Mouse (Mus musculus) gonadal fat pad, adult 2 months (tissue): ENCODE measurements around the gene 3110082I17Rik. TPM values are rescaled to one million over a fixed set of nuclear protein-coding genes. Genes with fewer than 3 reads are reported as not detected.

Experiments
- DNase-seq: peaks from one replicate; pipeline ENCODE4 v3.0.0-alpha.2; 2012; ENCODE audit warnings: low read depth
- polyA plus RNA-seq: library from polyadenylated mRNA; depleted of rRNA; stranded (reverse); fragments of >200 nt; gene quantifications from 2 replicates; pipeline ENCODE4 v1.2.3, GENCODE M21; 2012

3110082I17Rik gene
- polyA plus RNA-seq, 1 experiment = 13.1 TPM

DNA sequence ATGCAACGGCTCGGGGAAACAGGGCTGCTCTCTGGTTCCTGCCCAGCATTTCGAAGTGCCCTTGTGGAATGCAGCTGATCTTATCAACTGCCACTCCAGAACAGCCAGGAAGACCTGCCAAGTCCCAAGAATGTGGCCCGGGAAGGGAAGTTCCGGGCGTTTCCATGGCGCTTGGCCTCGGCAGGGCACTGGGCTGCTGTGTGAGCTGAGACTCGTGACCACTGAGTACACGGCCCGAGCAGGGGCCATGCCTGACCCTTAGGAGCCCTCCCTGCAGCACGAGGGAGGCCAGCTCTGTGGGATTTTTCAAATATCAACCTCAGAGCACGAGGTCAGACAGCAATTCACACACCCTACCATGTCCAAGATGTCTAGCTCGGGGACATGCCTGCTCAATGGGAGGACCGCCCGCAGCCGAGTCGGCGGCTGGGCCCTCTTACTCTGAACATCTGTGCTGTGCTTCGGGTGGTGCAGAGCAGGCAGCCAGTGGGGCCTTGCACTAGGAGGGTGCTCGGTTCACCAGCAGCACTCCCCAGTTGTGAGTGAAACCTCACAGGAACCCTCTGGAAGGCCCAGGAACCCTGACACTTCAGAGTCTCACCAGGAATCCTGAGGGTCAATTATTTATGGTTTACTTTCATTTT lies 81.2 kb downstream of the 3110082I17Rik start:
- DNase-seq = no peak

DNA sequence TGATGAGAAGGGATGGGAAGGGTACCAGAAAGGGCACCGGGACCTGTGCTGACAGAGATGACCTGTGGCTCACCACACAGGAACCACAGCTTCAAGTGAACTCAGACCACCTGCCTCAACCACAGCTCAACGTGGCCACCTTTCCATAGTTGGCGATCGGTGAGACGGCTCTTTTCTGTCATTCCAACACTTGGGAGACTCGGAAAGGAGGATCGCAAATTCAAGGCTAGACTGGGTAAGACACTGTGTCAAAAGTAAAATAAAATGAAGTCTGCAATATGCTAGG lies 82.1 kb downstream of the 3110082I17Rik start:
- no peak for DNase-seq

DNA sequence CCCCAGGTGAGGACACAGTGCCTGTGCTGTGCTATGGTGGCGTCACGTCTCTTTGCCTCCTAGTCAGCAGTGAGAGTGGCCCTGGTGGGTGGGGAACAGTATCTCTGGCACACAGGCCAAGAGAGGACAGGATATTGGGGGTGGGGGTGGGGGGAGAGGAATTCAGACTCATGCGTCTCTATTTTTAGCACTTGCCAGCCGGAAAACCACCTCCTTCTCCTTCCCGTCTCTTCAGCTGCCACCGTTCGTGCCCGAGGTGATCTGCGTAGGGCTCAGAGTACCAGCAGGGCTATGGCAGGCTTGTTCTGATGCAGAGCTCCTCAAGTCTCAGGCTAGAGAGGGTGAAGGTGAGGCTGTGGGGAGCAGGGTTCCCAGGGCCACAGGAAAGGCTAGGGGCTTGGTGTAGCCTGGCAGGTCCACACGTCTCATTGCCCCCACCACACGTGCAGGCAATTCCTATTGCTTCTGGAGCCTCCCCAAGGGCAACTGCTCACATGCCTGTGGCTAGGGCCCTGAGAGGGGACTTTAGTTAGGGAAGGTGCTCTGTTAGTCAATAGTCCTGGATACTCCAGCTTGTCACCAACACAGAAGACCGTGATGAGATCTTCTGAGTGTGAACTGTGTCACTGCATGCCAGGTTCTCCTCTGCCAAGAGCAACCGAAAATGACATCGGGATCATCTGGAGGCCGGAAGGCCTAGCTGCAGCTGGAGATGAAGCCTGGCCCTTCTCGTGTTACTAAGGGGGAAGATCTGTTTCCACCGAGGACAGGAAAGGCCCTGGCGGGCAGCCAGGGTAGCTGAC lies 82.7 kb downstream of the 3110082I17Rik start, which contains the start of gene Gpr146:
Gene Gpr146, plus strand, starts transcription at position 230 of the 803 bp plus-strand sequence.
- DNase-seq = no peak

DNA sequence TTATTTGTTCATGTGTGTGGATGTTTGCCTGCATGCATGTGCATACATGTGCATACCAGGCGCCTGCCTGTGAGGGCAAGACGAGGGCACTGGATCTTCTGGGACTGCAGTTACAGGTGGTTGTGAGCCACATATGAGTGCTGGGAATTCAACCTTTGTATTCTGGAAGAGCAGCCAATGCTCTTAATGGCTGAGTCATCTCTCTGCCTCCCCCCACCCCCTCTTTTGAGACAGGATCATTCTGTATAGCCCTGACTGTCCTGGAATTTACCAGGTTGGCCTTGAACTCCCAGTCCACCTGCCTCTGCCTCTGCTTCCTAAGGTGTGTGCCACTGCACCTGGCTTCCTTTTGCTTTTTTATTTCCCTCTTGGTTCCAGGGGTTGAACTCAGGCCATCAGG lies 85.5 kb downstream of the 3110082I17Rik start:
- DNase-seq = no peak

DNA sequence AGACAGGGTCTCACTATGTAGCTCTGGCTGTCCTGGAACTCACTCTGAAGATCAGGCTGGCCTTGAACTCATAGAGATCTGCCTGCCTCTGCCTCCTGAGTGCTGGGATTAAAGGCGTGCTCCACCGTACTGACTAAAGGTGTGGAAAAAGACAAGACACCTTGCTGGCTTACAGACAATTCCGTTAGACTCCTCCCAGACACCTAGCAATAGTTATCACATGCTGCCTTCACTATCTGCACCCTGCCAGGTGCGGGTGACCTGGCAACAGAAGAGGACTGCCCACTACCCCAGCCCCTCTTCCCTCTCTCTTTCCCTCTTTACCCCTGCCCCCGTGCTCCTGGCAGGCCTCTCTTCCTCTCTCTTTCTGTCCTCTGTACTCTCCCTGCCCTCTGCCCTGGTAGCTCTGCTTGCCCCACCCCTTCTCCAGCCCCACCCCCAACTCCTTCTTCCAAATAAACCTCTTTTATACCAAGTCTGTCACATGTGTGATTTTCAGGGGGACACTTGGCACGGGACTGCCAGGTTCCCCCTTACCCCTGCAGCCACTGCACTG lies 86.4 kb downstream of the 3110082I17Rik start:
- DNase-seq = no peak

DNA sequence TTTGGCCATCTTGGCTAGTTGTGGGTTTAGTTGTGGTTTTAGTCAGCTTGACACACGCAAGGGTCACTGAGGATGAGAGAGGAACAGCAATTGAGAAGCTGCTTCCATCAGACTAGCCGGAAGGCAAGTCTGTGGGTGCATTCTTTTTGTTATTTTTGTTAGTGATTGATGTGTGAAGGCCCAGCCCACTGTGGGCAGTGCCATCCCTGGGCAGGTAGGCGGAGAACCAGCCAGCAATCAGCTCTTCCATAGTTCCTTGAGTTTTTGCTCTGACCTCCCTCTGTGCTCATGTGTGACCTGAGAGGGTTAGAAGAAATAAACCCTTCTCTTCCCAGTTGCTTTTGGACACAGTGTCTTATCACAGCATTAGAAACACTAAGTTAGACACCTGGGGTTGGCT lies 87.2 kb downstream of the 3110082I17Rik start:
- DNase-seq = no peak

DNA sequence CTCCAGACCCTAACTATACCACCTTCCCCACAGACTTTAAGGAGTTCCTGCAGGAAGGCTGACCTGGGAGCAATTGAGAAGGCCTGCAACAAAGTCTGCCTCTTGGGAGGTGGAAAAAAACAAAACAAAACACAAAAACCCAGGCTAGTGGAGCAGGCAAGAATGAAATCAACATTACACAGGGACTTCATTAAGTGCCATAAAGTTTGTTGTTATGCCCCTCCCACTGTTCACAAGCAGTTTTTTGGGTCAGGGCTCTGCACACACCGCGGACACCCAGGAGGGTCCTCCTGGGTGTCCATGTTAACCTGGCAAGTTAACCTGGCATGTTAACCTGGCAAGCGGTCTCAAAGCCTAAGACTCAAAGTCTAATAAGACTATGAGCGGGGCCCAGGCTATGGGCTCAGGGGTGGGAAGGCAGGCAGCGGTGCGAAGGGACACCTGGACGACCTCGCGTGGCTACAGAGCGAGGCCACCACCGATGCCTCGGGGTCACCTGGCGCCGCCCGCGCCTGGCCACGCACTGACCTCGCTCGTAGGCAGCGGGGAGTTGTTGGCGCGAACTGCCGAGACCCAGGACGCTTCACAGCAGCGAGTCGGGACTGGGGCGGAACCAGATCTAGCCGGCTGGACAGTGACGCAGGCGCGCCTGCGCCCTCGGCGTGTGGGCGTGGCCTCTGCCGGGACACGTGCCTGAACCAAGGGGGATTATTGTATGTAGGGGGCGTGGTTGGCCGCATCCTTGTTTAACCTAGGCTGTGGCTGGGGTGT lies 88.5 kb downstream of the 3110082I17Rik start:
- no peak for DNase-seq

DNA sequence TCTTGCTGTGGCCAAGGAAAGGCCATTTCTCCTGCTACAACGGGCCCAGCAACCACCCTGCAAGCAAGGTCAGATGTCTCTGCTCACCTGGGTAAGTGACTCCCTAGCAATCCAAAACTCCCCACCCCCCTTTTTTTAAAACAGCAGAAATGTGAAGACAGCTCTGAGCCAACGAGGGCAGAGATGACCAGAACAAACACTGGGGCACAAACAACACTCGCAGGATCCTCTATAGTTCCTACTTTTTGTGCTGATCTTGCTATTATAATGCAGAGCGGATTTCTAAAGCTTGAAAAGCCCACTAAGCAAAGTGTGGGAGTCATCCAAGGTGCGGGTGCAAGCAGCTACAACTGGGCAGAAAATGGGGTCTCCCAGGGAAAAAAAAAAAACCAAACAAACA lies 89.2 kb downstream of the 3110082I17Rik start:
- no peak for DNase-seq

DNA sequence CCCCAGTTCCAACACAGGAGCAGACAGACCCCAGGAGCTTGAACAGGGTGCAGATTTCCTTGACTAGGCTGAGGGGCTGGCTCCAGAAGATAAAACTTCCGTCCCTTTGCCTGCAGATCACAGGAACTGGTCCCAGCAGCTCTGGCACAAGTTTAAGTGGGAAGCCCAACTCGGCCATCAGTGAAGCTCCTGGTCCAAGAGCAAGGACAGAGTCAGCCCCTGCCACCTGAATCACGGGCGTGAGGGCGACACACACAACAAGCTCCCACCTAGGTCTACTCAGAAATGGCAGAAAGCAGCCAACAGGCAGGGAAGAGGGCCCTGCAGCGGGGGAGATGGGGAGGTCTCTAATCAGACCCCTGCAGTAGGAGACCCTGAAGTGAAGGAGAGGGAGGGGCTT lies 90.0 kb downstream of the 3110082I17Rik start:
- no peak for DNase-seq

DNA sequence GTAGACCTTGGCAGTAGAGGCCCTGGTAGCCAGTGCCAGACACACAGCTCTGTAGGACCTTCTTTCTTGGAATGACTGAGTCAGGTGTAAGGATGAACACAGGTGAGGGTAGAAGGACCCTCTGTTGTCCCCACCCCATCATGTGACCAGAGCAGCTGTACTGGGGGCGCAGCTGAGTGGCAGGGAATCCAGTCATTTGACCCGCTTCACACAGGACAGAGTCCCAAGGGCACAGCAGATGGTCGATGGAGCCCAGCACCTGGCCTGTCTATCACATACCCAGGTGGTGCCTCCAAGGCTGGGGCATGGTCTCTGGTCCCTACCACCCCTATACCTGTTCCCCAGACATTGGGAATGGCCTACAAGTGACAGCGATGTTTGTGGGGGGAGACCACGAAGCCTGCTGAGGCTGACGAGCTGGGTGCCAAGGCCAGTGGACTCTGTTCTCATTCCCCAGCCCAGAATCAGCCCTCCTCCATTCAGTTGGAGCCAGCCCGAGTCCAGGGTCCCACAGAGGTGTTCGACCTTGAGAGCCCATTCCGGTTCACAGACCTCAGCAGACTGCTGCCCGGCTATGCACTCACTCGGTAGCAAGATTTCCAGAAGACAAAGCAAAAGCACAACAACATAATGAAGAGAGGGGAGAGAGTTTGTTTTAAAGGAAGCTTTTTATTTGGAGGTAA lies 91.5 kb downstream of the 3110082I17Rik start:
- no peak for DNase-seq

DNA sequence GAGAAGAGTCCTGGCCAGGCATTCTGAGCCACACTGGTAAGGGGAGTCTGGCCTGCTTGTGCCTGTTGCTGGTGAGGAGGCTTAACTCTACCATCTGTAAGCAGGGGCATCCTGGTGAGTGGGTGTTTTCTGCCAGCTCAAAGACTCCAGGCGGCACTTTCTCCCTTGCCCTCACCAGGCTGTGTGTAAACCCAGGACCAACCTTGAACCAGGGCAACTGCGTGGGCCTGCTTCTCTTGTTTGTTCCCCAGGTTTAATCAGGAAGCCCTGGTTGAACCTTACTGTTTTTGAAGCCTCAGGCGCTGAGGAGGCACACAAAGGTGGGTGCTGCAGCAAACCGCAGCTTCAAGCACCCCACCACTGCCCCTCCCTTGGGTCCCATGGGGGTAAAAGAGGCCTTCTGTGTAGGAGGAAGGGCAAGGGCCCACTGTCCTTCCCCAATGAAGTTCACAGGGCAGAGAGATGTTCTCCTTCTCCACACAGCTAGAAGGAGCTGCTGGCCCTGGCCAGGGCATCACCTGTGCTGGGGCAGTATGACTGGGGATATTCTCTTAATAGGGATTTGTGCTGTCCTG lies 92.4 kb downstream of the 3110082I17Rik start:
- no peak for DNase-seq

DNA sequence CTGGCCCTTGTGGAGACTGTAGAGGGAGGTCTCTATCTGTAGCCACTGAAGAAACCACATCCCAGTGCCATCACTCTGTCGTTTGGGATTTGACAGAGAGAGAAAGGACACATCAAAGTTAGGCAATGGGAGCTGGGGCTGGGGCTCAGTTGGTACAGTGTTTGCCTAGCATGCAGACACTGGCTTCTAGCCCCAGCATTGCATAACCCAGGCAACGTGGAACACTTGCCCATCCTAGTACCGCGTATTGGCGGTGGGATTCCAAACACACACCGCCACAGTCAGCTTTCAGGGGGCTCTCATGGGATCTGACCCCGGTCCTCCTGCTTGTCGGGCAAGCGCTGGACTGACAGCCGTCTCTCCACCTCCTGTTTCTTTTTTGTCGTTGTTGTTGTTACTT lies 93.8 kb downstream of the 3110082I17Rik start:
- DNase-seq = no peak

DNA sequence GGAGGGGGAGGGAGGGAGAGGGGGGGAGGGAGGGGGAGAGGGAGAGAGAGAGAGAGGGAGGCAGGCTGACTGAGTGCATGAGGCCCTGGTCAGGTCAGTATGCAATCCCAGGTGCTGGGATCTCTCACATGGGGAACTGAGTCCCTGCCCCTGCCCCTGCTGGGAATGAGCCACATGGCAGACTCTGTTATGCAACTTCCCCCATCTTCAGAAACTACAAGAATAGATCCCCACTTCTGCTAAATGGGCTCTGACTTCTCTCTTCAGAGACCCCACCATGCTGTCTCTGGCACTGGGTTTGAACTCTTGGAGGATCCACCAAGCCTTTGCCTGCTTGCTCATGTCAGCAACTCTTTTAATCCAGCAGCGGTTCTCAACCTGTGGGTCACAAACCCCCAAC lies 94.5 kb downstream of the 3110082I17Rik start:
- no peak for DNase-seq

DNA sequence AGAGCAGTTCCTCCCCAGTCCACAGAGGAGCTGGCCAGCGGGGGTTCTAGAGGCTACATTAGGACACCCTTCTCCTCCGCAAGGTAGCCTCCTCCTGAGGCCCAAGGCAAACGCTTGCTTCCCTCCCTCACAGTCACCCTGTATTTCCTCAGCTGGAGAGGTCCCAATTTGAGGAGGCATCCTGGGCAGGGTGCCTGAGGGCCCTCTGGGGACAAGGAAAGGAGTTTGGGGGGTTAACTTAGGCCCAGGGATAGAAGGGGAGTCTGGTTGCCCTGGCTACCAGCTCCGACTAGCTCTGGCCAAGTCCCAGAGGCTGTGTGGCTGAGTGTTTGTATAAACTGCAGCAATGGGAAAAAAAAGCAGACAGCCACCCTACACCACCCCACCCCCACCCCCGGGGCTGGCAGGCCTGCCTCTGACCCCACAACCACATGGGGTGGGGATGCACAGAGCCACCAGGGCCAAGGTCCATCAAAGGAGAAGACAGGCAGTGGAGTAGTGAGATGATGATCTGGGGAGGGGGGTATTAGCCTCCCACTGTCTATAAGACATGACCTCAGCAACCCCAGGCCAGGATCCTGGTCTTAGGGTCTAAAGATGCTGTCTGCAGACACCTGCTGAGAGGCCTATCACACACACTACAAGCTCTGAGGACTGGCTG lies 95.3 kb downstream of the 3110082I17Rik start:
- DNase-seq = no peak

DNA sequence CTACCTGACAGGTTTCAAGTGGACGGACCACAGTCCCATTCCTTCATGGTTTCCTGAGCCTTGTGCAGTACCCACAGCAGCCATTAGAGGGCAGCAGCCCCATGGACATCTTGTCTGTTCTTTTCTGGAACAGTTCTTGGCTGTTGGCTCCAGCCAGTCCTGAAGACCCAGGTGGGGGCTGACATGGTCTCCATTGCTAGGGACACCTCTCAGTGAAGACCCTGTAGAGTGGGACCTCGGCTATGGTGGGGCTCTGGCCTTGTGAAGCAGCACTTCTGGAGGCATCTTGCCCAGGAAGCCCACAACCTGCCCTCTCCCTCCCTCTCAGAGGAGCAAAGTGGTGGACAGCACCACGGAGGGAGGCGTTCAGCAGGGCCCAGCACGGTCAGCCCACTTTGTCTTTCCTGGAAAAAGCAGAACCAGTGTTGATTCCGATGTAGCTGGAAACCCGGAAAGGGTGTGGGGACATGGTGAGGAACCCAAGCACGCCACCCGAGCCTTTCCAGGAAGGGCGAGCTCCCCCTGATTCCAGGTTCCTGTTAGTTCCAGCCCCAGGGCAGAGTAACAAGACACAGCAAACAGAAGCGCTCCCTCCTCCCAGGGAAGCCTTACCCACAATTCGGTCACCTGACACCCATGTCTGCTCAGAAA lies 95.9 kb downstream of the 3110082I17Rik start:
- DNase-seq = no peak

DNA sequence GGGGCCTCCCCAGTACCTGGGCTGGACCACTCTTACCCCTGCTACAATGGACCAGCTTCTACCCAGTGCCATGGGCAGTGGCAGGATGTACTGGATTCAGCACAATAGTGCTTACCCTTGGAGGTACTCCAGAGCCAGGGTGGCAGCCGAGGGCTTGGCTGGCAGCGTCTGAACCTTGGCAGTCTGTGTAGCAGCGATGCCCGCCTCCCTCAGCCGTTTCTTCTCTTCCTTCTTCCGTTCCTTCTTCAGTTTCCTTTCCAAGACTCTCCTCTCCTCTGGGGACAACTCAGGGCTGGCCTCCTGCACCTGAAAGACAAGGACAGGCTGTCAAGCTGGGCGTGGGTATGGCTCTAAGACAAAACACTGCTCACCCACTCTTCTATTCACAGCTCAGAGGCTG lies 96.5 kb downstream of the 3110082I17Rik start:
- DNase-seq = no peak

DNA sequence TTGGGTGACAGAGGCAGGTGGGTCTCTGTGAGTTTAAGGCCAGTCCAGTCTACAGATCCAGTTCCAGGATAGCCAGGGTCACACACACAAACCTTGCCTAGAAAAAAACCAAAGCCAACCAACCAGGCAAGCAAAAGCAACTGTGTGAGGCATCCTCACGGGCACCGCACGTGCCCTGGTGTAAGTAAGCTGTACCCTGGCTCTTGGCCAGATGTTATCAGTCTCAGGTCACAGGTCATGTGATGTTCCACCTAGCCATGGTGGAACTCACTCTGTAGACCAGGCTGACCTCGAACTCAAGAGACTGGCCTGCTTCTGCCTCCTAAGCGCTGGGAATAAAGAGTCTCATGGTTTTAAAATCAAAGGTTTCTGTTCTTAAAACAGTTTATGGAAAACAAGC lies 101.1 kb downstream of the 3110082I17Rik start:
- no peak for DNase-seq

DNA sequence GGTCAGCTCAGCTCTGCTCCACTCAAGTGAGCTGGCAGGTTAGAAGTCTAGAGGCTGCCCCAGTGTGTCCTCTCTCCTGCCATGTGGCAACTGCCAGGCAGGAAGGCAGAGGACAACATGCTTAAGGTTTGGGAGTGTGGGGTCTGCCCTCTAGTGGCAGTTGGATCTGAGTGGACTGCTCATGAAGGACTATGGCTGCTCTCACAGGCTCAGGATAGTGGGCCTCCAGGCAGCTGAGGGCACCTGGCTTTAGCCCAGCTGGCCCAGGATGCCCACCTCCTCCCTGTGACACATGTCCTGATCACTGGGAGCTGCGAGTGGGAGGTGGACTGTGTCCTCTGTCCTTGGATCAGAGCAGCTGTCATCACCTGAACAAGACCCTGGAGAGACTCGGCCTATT lies 101.7 kb downstream of the 3110082I17Rik start:
- DNase-seq = no peak

DNA sequence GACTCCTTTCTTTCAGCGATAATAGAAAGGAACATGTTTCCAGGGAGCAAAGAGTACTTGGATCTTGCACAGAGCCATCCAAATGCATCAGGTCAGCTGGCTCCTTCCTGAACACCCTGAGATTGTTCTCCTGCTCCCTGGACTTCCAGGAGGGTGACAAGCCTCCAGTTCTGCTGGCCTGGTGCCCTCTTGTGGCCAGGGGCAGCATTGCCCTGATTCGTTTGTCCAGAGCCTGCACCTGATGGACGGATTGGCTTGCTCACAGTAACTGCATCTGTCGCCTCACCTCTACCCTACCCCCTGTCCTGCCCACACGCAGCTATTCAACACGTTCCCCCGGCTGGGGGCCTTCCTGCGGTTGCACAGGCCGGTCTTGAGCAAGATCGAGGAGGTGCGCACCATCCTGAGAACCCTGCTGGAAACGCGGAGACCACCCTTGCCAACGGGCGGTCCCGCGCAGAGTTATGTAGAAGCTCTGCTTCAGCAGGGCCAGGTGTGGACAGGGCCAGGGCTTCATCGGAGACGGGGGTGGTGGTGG lies 105.0 kb downstream of the 3110082I17Rik start:
- DNase-seq = no peak

DNA sequence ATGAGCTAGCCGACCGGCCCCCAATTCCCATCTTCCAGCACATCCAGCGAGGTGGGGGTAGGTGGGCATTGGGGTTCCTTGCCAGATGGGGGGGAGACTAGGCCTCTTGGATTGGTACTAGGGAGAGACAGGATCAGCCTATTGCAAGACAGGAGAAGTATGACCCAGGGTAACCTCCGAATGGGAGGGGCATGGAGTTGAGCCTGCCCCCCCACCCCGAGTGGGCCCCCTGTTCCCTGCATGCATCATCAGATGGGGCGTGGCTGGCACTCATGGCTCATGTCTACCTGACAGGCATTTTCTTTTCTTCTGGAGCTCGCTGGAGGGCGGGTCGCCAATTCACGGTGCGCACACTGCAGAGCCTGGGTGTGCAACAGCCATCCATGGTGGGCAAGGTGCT lies 106.4 kb downstream of the 3110082I17Rik start:
- DNase-seq = no peak
